Mouse (Mus musculus) frontal cortex, adult (tissue): ENCODE results near the gene Ctsa.
"Not testable (repeated sequence)": the region's sequence is repeated elsewhere in the genome, so short reads cannot be mapped to it uniquely, and the experiment has no call there.

Experiments
- ATAC-seq: cut with Nextera tagmentation; 2 replicates; pipeline ENCODE4 v1.9.2; 2017; ENCODE audit warnings: mild to moderate bottlenecking, moderate library complexity, mixed read lengths; ENCODE audit not compliant: low TSS enrichment

The Ctsa gene

DNA sequence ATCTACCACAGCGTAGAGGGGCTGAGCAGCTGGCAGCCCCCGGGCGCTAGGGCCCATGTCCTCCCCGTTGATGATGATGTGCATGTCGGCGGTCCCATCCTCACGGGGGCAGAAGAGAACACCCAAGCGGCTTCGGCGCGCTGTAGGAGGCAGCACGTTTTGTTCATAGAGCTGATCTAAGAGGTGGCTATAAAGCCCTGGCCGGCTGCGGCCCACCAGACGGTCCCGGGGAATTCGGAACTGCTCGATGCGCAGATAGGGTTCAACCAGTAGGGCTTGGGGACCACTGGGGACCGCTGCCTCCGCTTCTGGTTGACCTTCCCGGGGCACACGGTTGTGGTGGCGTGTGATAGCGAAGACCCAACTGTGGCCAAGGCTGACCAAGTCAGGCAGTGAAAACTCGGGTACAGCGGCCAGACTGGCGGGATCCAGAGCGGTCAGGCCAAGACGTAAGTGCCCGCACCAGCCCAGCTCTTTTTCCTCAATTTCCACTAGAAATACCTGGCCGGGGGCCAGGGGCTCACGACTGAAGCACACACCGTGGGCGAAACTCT lies at the start of gene Ctsa:
Gene Ctsa, plus strand, starts transcription at position 126 of the 554 bp plus-strand sequence.
- ATAC-seq, result peak; percentile 78

DNA sequence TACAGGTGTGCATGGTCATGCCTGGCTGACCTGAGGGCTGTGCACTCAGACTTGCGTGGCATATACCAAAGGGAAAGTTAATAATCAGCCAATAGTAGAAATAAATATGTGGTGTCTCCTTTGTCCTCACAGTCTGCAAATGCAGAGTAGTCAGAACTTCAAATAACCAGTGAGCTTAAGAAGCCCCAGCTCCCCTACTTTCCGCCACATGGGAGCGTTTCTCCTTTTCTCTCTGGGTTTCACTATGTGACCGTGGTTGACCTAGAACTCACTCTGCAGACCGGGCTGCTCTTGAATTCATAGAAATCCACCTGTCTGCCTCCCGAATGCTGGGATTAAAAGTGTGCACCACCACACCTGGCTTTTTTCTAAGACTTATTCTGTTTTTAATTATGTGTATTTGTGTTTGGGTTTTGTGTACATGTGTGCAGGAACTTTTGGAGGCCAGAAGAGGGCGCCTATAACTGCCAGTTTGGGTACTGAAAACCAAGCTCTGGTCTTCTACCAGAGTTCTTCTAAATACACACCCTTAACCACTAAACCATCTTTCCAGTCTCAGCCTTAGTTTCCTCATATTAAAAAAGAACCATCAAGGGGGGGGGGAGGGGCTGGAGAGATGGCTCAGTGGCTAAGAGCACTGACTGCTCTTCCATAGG lies 48.6 kb upstream of the Ctsa start:
- no peak for ATAC-seq

DNA sequence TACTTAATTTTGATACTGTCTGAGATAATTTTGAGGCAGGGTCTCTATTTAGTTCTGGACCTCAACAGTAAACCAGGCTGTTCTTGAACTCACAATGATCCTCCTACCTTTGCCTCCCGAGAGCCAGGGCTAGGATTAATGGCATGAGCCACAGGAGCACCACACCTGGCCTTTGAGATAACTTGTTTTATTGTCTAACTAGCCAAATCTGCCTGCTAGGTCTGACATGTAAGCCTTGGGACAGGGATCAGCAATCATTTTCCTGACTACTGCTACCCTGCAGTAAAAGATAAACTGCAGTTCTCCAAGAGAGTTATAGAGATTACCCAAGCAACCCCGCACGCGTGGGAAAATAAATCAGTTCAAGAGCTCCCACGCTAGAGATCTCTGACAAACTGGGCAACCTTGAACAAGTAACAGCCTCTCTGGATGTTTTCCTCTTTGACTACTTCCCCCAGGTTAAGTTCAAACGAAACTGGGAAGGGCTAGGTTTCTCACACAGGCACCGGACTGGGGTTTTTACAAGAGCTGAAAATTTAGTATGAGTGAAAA lies 47.7 kb upstream of the Ctsa start:
- no peak for ATAC-seq

DNA sequence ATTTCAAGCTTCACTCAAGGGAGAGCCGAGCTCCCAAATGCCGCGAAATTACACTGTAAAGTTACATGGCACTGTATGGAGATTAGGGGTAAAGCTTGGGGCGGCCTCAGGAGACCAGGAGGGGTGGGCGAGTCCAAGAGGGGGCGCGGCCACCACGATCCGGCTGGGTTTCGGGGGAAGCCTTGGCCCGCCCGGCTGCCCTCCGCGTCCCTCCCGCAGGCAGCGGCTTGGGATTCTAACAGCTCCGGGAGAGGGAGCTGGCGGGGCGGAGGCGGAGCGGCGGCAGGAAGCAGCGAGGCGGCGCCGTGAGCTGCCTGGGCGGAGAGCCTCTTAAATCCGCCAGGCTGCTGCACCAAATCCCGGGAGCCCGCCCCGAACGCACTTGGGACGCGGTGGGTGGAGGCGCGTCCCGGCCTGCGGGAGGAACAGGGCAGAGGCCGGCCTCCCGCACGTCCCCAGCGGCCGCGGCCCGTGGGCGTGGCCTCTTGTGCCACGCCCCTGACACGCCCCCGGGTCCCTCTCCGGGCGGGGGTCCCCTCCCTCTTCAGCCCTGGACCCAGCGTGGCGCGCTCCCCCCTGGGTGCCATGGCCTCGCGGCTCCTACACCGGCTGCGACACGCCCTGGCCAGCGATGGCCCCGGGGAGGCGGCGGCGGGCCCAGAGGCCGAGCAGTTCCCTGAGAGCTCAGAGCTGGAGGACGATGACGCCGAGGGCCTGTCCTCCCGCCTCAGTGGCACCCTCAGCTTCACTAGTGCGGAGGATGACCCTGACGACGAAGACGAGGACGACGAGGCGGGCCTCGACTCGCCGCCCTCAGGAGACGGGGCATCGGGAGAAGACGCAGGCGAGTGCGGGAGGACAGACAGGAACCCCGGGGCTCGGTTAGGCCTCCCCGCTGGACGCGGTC lies 46.9 kb upstream of the Ctsa start, which contains the start of gene Snx21:
Gene Snx21, plus strand, starts transcription at position 343 of the 907 bp plus-strand sequence.
- ATAC-seq, result peak; percentile 85

DNA sequence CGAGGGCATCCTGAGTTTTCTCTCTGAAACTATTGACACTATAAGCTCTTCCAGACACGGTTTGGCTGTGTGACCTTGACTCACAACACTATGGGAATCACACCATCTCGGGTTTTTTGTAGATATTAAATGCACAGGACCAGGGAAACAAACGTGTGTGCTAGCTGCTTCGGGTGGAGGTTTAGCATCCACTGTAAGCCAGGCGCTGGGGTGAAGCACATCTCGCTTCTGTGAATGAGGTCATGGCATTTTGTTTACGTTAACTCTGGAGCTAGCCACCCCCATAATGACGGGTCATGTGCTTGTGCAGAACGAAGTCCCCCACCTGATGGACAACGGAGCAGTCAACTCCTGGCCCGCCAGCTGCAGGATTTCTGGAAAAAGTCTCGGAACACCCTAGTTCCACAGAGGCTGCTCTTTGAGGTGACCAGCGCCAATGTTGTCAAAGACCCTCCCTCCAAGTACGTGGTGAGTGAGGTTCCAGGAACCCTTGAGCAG lies 46.2 kb upstream of the Ctsa start:
- 0 out of 2 replicates have a peak, but pooled peaks have one; percentile 13 for ATAC-seq

DNA sequence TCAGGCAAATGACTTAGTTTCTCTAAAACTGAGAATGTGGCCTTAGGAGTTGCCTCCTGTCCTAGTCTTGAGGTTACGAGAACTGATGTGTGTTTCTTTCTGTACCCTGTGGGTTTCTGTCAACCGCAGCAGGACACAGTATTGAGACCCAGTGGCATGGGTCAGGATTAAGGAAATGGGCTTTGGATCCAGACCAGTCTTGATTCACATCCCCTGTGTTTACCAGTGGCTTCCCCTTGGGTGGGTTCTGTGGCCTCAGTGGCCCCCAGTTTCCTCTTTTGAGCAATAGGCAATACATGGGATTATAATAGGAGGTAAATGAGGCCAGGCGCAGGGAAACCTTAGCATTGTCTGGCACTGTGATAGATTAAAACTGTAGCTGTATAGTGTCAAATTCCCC lies 45.6 kb upstream of the Ctsa start:
- ATAC-seq, result no peak

DNA sequence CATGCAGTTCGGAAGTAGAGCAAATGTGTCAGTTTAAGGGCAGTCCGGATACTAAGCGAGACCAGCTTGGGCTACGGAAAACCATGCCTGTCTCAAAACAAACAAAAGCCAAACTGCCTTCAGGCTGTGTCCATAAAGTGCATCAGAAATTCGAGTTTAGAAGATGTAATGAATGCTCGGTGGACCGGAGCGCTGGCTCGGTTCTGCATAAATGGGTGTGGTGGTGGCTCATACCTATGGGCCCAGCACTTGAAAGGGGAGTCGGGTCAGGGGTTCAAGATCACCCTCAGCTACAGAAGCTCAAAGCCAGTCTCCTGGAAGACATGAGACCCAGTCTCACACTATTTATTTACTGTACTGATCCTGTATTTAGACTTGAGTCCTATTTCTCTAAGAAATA lies 44.9 kb upstream of the Ctsa start:
- ATAC-seq, result no peak

DNA sequence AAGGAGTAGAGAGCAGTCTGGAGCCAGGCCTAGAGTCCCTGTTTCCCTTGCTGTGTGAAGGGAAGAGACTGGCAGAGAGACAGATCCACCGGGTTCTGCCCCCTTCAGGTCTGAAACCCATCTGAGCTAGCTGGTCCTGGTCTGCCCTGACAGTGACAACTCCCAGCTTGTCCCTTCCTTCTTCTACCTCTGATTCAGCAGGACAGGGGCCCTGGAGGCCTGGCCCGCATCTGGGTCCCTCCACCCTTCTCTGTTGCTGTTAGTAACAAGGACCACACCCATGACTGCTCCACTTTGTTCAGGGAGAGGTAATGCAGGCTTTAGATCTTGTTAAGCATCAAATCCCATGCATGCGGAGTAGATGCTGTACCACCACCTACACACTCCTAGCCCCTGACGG lies 44.3 kb upstream of the Ctsa start:
- no peak for ATAC-seq

DNA sequence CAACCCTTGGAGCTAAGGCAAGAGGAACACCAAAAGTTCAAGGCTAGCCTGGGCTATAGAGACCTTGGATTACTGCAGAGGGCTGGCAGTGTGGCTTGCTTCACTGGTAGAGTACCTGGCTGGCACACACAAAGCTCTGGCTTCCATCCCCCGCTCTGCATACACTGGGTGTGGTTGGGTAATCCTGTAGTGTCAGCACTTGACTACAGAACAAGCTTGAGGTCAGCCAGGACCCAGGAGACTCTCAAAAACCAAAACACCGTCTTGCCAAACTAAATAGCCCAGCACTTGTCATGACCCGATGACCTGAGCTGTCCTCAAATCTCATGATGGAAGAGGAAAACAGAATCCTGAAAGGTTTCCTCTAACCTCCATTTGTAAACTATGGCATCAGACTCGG lies 42.2 kb upstream of the Ctsa start:
- no peak for ATAC-seq

DNA sequence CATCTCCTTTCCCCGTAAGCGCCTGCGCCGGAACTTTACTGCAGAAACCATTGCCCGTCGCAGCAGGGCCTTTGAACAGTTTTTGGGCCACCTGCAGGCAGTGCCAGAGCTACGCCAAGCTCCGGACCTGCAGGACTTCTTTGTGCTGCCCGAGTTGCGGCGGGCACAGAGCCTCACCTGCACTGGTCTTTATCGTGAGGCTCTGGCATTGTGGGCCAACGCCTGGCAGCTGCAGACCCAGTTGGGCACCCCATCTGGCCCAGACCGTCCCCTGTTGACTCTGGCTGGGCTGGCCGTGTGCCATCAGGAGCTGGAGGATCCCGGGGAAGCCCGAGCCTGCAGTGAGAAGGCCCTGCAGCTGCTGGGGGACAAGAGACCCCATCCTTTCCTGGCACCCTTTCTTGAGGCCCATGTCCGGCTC lies 40.8 kb upstream of the Ctsa start:
- no peak for ATAC-seq

DNA sequence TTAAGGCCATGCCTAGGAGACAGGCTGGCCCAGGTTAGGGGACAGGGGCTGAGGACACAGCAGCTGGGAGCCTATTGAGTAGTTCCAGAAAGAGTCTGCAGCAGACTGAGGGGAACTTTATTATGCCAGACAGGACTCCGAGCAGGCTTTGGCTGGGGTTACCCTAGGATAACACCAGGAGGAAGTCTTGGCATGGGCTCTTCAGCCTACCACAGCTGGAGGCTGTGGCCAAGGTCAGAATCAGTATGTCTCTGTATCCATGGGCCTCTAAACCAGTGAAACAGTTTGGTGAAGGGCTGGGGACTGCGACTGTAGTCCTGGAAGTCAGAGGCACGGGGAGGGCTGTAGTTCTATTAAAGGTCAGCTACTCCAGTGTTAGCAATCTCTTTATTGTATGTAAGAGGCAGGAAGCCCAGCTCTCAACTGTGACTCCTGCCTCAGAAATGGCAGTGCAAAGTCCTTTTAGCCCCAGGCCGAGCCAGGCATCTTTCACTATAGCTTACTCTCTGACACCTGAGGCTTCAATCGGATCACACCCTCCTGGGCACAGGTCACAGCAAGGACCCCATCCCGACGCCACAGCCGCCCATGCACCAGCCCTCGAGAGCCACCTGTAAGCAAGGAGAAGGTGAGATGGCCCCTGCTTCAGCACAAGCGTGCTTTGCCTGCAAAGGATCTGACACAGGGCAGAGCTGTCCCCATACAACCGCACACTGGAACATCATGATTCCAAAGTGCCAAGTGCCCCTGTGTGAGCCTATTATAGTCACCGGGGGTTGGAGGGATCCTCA lies 40.1 kb upstream of the Ctsa start:
- ATAC-seq, result no peak

DNA sequence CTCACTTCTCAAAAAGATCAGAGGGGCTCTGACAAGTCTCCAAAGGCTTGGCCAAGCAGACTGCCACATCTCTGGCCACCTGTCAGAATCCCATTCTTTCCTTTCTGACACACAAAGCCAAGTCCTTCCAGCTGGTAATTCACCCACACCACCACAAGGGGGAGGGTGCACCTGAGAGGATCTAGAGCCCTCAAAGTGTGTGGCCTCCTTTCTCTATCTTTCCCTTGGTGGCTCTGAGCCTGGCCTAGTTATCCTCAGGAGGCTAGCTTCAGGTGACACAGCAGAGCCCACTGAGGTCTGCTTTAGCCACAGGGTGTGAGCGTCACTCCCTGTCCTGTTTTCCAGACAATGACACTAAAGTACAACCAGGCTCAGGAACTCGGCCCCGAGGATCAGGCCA lies 39.4 kb upstream of the Ctsa start:
- peak; percentile 41 for ATAC-seq

DNA sequence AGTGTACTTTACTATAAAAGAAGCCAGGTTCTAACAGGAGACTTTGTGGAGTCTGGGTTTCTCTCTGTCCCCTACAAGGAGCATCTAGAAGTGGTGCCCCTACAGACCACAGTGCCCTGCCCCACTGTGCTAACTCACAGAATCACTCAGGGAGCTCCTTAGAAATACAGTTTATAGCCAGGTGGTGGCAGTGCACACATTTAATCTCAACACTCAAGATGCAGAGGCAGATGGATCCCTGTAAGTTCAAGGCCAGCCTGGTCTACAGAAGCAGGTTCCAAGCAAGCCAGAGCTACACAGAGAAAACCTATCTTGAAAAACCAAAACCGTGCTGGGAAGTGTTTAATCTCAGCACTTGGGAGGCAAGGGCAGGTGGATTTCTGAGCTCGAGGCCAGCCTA lies 38.9 kb upstream of the Ctsa start:
- no peak for ATAC-seq

DNA sequence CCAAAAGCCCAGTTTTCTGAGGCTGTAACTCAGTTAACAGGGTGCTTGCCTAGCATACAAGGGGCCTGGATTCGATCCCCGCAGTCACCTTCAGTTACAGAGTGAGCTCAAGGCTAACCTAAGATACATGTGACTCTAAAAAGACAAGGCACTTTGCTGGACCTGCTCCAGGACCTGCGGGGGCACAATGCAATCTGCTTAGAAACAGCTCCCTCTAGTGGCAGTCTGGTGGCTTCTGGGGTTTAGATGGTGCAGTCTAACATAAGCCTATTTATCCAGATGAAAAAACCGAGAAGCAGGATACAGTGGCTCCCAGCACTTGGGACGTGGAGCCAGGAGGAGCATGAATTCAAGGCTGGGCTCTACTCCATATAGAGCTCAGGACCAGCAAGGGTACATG lies 38.4 kb upstream of the Ctsa start:
- ATAC-seq, result peak; percentile 55

DNA sequence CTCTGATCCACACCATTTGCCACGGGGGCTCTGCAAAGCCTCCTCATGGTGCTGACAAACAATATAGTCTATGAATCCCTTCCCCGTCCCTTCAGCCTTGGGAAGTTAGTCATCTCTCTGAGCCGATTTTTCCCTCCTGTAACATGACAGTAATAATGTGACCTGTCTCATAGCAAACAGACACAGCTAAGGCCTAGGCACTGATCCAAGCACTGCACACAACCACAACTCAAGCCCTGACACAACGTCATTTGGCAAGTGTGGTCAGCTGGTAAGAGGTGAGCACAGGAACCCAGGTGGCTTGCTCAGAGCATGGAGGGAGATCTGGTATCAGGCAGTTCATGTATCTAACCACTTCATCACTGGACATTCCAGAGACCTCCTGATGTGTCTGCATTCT lies 36.8 kb upstream of the Ctsa start:
- no peak for ATAC-seq

DNA sequence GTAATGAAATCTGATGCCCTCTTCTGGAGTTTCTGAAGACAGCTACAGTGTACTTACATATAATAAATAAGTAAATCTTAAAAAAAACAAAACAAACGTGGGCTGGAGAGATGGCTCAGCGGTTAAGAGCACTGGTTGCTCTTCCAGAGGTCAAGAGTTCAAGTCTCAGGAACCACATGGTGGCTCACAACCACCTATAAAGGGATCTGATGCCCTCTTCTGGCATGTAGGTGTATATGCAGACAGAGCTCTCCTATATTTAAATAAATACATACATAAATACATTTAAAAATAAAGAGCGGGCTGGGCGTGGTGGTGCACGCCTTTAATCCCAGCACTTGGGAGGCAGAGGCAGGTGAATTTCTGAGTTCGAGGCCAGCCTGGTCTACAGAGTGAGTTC lies 34.1 kb upstream of the Ctsa start:
- ATAC-seq, result not testable (repeated sequence)

DNA sequence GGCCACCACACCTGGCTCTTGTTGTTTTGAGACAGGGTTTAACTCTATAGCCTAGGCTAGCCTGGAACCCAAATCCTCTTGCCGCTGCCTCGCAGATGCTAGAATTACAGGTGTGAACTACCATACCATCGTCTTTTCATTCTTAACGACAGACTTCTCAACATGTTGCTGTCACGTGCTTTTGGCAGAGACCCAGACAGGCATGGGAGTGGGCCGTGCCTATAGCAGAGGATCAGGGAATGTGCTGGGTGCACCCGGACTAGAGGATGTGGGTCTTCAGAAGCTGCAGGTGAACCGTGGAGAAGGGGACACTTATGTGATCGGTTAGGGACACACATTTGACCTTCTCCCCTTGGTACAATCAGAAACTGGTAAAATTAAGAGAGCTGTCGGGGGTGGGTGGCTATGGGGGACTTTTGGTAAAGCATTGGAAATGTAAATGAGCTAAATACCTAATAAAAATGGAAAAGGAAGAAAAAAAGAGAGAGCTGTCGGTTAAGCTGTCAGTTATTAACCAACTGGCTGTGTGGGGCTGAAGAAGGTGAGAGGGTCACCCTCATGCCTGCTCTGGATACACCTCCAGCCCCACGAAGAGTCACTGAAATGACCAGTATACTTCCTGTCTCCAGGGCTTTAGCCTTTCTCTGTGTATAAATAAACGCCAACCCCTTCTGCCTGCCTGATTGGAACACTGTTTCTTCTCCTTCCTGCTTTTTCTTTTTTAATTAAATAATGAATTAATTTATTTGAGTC lies 32.2 kb upstream of the Ctsa start:
- ATAC-seq, result no peak

DNA sequence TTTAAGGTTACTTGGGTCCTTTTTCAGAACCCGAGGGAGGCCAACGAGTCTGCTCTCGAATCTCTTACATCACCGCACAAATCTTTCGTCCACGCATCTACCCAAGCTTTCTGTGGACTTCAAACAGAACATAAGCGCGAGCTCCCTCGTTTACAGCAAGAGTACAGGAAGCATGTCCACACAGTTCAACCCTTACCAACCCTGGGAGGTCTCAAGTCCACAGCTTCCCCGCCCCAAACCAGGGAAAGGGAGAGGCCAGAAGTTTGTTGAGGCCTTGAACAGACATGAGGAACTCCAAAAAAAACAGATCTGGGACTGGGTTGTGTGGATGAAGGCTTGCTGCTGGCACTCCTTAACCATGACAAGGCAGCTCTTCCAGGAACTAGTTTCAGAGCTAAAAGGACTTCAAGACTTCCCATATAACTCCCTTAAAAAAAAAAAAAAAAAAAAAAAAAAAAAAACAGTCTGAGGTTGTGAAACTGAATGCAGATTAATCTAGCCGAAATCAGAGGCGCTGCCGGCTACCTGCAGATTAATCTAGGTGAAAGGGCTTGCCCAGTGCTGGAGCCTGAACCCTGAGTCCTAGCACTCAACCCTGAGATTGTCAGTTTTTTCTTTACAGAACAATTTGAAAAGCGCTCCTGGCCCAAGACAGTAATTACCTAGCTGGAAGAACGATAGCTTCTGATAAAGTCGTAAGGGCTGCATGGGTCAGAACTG lies 29.3 kb upstream of the Ctsa start:
- ATAC-seq, result no peak

DNA sequence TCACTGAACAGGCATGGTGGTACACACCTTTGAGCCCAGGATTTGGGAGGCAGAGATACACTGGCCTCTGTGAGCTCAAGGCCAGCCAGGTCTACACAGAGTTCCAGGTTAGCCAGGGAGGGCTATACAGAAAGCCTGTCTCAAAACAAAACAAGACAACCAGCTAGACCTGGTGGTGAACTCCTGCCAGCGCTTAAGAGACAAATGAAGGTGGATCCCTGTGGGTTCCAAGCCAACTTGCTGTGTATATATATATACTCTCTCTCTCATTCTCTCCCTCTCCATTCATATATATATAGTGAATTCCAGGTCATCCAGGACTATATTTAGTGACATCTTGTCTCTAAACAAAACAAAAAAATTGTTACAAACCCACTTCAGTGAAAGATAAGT lies 28.8 kb upstream of the Ctsa start:
- no peak for ATAC-seq
